Mouse (Mus musculus) hindbrain, embryonic 12.5 days (tissue): ENCODE results near the gene Slk. TPM values are rescaled to one million over a fixed set of nuclear protein-coding genes. Genes with fewer than 3 reads are reported as not detected.
A peak's percentile ranks its signal among the peaks of the same experiment; 100 is the strongest.

Experiments used
- ATAC-seq: fragments of 200-750 bp; cut with Nextera tagmentation; 2 replicates; pipeline ENCODE4 v1.8.0; 2017; ENCODE audit warnings: moderate TSS enrichment; ENCODE audit not compliant: low FRiP score
- H3K27ac ChIP-seq: fragments of 300-500 bp; sonication (generic); 2 replicates; pipeline ENCODE4 v1.5.1; 2016; ENCODE audit warnings: mild to moderate bottlenecking
- H3K27me3 ChIP-seq: fragments of 300-500 bp; sonication (generic); 2 replicates; pipeline ENCODE4 v1.6.1; 2016; ENCODE audit warnings: mild to moderate bottlenecking
- H3K36me3 ChIP-seq: fragments of 300-500 bp; sonication (generic); 2 replicates; pipeline ENCODE4 v1.6.1; 2016; ENCODE audit warnings: mild to moderate bottlenecking
- H3K4me1 ChIP-seq: fragments of 300-500 bp; sonication (generic); 2 replicates; pipeline ENCODE4 v1.6.1; 2016
- H3K4me2 ChIP-seq: fragments of 300-500 bp; sonication (generic); replicated peaks from 2 replicates; pipeline ENCODE4 v1.6.1; 2016; ENCODE audit warnings: mild to moderate bottlenecking
- H3K4me3 ChIP-seq: fragments of 300-500 bp; sonication (generic); 2 replicates; pipeline ENCODE4 v1.5.1; 2016; ENCODE audit warnings: mild to moderate bottlenecking
- H3K9ac ChIP-seq: fragments of 300-500 bp; sonication (generic); 2 replicates; pipeline ENCODE4 v1.6.1; 2016; ENCODE audit warnings: mild to moderate bottlenecking, moderate library complexity
- H3K9me3 ChIP-seq: fragments of 300-500 bp; sonication (generic); replicated peaks from 2 replicates; pipeline ENCODE4 v1.6.1; 2016; ENCODE audit warnings: mild to moderate bottlenecking
- WGBS: fragments of 180-500 bp; shearing (Covaris S2); methylation state at CpG from one replicate; pipeline ENCODE4 v1.1.7; 2016; 5-methylcytosine and 5-hydroxymethylcytosine counted together
- polyA plus RNA-seq: library from polyadenylated mRNA; unstranded; fragments of >200 nt; fragmentation: Nextera tagmentation; extraction: Ambion mirVana; gene quantifications from 2 replicates; pipeline ENCODE4 v1.2.1, GENCODE M21; 2016

The Slk gene
- polyA plus RNA-seq, 1 experiment from 2014 or later, result 10.7 TPM

GRCm38 (mm10) chr19:47635380-47635779 lies 55.9 kb downstream of the Slk start:
- Histone ChIP-seq H3K27me3 (no peaks in the 10 kb centered on the region), H3K27ac (no peak overlapping the region), H3K36me3 (peaks cover 29% of the 10 kb centered on the region), H3K9me3 (no peaks in the 10 kb centered on the region), H3K4me1 (no peaks in the 10 kb centered on the region), H3K4me3 (no peak overlapping the region), H3K4me2 (no peak overlapping the region), H3K9ac (no peak overlapping the region)
- no peak for ATAC-seq
- 94% methylated on average over 4 of the region's 4 CpGs for WGBS

GRCm38 (mm10) chr19:47643910-47644309 lies 64.4 kb downstream of the Slk start:
- no peak for ATAC-seq
- Histone ChIP-seq H3K4me2 (no peak overlapping the region), H3K9ac (no peak overlapping the region), H3K27ac (no peak overlapping the region), H3K36me3 (peaks cover 35% of the 10 kb centered on the region), H3K9me3 (no peaks in the 10 kb centered on the region), H3K4me3 (no peak overlapping the region), H3K4me1 (no peaks in the 10 kb centered on the region), H3K27me3 (no peaks in the 10 kb centered on the region)
- WGBS, result 69% methylated on average over 2 of the region's 2 CpGs

GRCm38 (mm10) chr19:47645583-47645982 lies 66.1 kb downstream of the Slk start:
- Histone ChIP-seq H3K4me2 (no peak overlapping the region), H3K36me3 (peaks cover 19% of the 10 kb centered on the region), H3K4me3 (no peak overlapping the region), H3K9me3 (no peaks in the 10 kb centered on the region), H3K27me3 (no peaks in the 10 kb centered on the region), H3K9ac (no peak overlapping the region), H3K27ac (no peak overlapping the region), H3K4me1 (no peaks in the 10 kb centered on the region)
- 75% methylated on average over 6 of the region's 6 CpGs for WGBS
- no peak for ATAC-seq

- Histone ChIP-seq H3K9ac (no peak overlapping the region), H3K4me2 (no peak overlapping the region), H3K4me1 (no peaks in the 10 kb centered on the region), H3K9me3 (no peaks in the 10 kb centered on the region), H3K27ac (no peak overlapping the region), H3K4me3 (no peak overlapping the region), H3K27me3 (no peaks in the 10 kb centered on the region), H3K36me3 (peaks cover 14% of the 10 kb centered on the region)
- no peak for ATAC-seq
- 95% methylated on average over 6 of the region's 6 CpGs for WGBS
Measured at GRCm38 (mm10) chr19:47646508-47647120, 67.1 kb downstream of the Slk start.

GRCm38 (mm10) chr19:47649071-47649470 lies 69.6 kb downstream of the Slk start:
- 0 out of 2 replicates have a peak, but pooled peaks cover 4% of the 10 kb centered on the region for H3K4me1 ChIP-seq
- H3K27ac ChIP-seq, result no peak overlapping the region
- H3K36me3 ChIP-seq, result 0 out of 2 replicates have a peak, but pooled peaks cover 4% of the 10 kb centered on the region
- no peaks in the 10 kb centered on the region for H3K27me3 ChIP-seq
- H3K9me3 ChIP-seq, result no peaks in the 10 kb centered on the region
- no peak overlapping the region for H3K4me3 ChIP-seq
- H3K9ac ChIP-seq, result no peak overlapping the region
- H3K4me2 ChIP-seq, result no peak overlapping the region
- WGBS, result 99% methylated on average over 6 of the region's 6 CpGs
- ATAC-seq, result no peak

- Histone ChIP-seq H3K27ac (no peak overlapping the region), H3K9ac (no peak overlapping the region), H3K27me3 (no peaks in the 10 kb centered on the region), H3K4me1 (0 out of 2 replicates have a peak, but pooled peaks cover 4% of the 10 kb centered on the region), H3K9me3 (no peaks in the 10 kb centered on the region), H3K4me2 (no peak overlapping the region), H3K4me3 (no peak overlapping the region), H3K36me3 (0 out of 2 replicates have a peak, but pooled peaks cover 4% of the 10 kb centered on the region)
- ATAC-seq, result no peak
- 86% methylated on average over 16 of the region's 16 CpGs for WGBS
Measured at GRCm38 (mm10) chr19:47650366-47651159, 71.1 kb downstream of the Slk start.

- H3K4me3 ChIP-seq, result no peak overlapping the region
- H3K36me3 ChIP-seq, result 0 out of 2 replicates have a peak, but pooled peaks cover 4% of the 10 kb centered on the region
- H3K9ac ChIP-seq, result no peak overlapping the region
- WGBS, result 90% methylated on average over 5 of the region's 5 CpGs
- H3K4me1 ChIP-seq, result 0 out of 2 replicates have a peak, but pooled peaks cover 4% of the 10 kb centered on the region
- no peaks in the 10 kb centered on the region for H3K27me3 ChIP-seq
- ATAC-seq, result no peak
- no peak overlapping the region for H3K4me2 ChIP-seq
- H3K9me3 ChIP-seq, result no peaks in the 10 kb centered on the region
- H3K27ac ChIP-seq, result no peak overlapping the region
Measured at GRCm38 (mm10) chr19:47651160-47651480, 71.6 kb downstream of the Slk start.

- H3K27ac ChIP-seq, result no peak overlapping the region
- H3K4me2 ChIP-seq, result no peak overlapping the region
- no peak for ATAC-seq
- H3K4me3 ChIP-seq, result no peak overlapping the region
- no peaks in the 10 kb centered on the region for H3K9me3 ChIP-seq
- no peaks in the 10 kb centered on the region; the same call in 1 of the 2 replicates for H3K27me3 ChIP-seq
- H3K36me3 ChIP-seq, result 0 out of 2 replicates have a peak, but pooled peaks cover 4% of the 10 kb centered on the region
- no peak overlapping the region for H3K9ac ChIP-seq
- H3K4me1 ChIP-seq, result 0 out of 2 replicates have a peak, but pooled peaks cover 4% of the 10 kb centered on the region
- WGBS, result 69% methylated on average over 8 of the region's 8 CpGs
Measured at GRCm38 (mm10) chr19:47652255-47652654, 72.8 kb downstream of the Slk start.

GRCm38 (mm10) chr19:47653173-47653572 lies 73.7 kb downstream of the Slk start:
- Histone ChIP-seq H3K4me3 (no peak overlapping the region), H3K9ac (no peak overlapping the region), H3K27ac (no peak overlapping the region), H3K27me3 (no peaks in the 10 kb centered on the region; the same call in 1 of the 2 replicates), H3K36me3 (no peaks in the 10 kb centered on the region), H3K9me3 (no peaks in the 10 kb centered on the region), H3K4me2 (no peak overlapping the region), H3K4me1 (0 out of 2 replicates have a peak, but pooled peaks cover 4% of the 10 kb centered on the region)
- WGBS, result 89% methylated on average over 8 of the region's 8 CpGs
- ATAC-seq, result no peak

GRCm38 (mm10) chr19:47654896-47655295 lies 75.4 kb downstream of the Slk start:
- 78% methylated on average over 11 of the region's 11 CpGs for WGBS

GRCm38 (mm10) chr19:47658914-47659535 lies 79.5 kb downstream of the Slk start:
- no peak overlapping the region for H3K9ac ChIP-seq

More at GRCm38 (mm10) chr19:47654896-47655295, 75.4 kb downstream of the Slk start:
- Histone ChIP-seq H3K4me3 (no peak overlapping the region), H3K9ac (no peak overlapping the region), H3K4me1 (peaks cover 7% of the 10 kb centered on the region; the same call in 1 of the 2 replicates), H3K27me3 (no peaks in the 10 kb centered on the region; the same call in 1 of the 2 replicates), H3K36me3 (no peaks in the 10 kb centered on the region), H3K9me3 (no peaks in the 10 kb centered on the region), H3K27ac (no peak overlapping the region), H3K4me2 (no peak overlapping the region)
- ATAC-seq, result no peak

GRCm38 (mm10) chr19:47659765-47660408 lies 80.4 kb downstream of the Slk start:
- Histone ChIP-seq H3K9ac (no peak overlapping the region), H3K27ac (no peak overlapping the region), H3K4me3 (no peak overlapping the region), H3K4me2 (no peak overlapping the region), H3K27me3 (no peaks in the 10 kb centered on the region; the same call in 1 of the 2 replicates), H3K9me3 (no peaks in the 10 kb centered on the region), H3K36me3 (no peaks in the 10 kb centered on the region), H3K4me1 (peaks cover 3% of the 10 kb centered on the region; the same call in 1 of the 2 replicates)
- ATAC-seq, result no peak
- WGBS, result 88% methylated on average over 9 of the region's 9 CpGs

More at GRCm38 (mm10) chr19:47658914-47659535, 79.5 kb downstream of the Slk start:
- no peak overlapping the region for H3K4me3 ChIP-seq
- H3K4me2 ChIP-seq, result no peak overlapping the region
- H3K9me3 ChIP-seq, result no peaks in the 10 kb centered on the region
- peaks cover 3% of the 10 kb centered on the region; the same call in 1 of the 2 replicates for H3K4me1 ChIP-seq
- ATAC-seq, result peak; percentile 72
- no peaks in the 10 kb centered on the region for H3K36me3 ChIP-seq
- 28% methylated on average over 5 of the region's 5 CpGs for WGBS
- H3K27ac ChIP-seq, result no peak overlapping the region; the same call in 1 of the 2 replicates
- no peaks in the 10 kb centered on the region; the same call in 1 of the 2 replicates for H3K27me3 ChIP-seq
